Mouse (Mus musculus): Measurements from ENCODE around the gene Nob1. TPM values are rescaled to one million over a fixed set of nuclear protein-coding genes. Genes with fewer than 3 reads are reported as not detected.

The Nob1 gene
- polyA plus RNA-seq, 1 experiment from 2014 or later: 68.0 TPM

DNA sequence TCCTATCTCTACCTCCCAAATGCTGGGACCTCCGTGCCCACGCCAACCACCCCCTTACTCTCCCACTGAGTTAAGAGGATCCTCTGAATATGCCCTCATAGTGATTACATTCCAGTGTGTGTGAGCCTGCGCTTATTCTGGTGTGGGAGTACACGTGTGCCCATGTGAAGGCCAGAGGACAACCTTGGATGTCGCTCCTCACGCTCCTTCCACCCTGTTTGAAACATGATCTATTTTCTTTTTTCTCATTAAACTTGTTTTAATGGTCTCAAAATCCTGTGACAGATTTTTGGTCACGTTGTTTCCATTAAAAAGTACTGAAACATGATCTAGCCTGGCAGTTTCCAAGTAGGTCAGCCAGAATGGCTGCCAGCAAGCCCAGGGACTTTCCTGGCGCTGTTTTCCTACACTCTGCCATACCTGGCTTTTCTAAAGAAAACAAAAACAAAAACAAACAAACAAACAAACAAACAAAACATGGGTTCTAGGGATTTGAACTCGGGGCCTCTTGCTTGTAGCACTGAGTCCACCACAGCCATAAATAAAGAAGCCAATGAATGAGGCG, 28.7 kb downstream of the Nob1 start:
- no peaks in the 10 kb centered on the region for H3K27me3 ChIP-seq (replicated peaks)
- H3K36me3 ChIP-seq (replicated peaks): no peaks in the 10 kb centered on the region
- 93% methylated on average over 10 of the region's 10 CpGs for WGBS
- no peak overlapping the region for H3K27ac ChIP-seq
- H3K9me3 ChIP-seq: no peaks in the 10 kb centered on the region
- H3K4me1 ChIP-seq: no peaks in the 10 kb centered on the region
- no peak overlapping the region for H3K9ac ChIP-seq
- H3K4me2 ChIP-seq: no peak overlapping the region
- H3K4me3 ChIP-seq: no peak overlapping the region
- ATAC-seq (replicated peaks): no peak

DNA sequence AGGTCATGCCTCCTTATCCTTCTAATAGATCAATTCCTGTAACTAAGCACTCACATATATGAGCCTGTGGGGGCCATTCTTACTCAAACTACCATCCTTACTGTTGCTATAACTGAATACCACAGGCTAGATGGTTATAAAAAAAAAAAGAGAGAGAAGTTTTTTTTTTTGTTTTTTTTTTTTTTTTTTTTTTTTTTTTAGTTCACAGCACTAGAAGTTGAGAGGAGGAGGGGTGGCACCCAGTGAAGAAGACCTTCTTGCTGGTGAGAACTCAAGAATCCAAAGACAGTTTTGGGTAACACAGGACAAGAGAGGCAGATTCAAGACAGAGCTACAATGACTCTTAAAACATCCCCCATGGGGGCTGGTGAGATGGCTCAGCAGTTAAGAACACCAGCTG, 29.5 kb downstream of the Nob1 start:
- ATAC-seq (replicated peaks): no peak
- Histone ChIP-seq H3K4me1 (no peaks in the 10 kb centered on the region), H3K4me3 (no peak overlapping the region), H3K4me2 (no peak overlapping the region), H3K9ac (no peak overlapping the region), H3K9me3 (no peaks in the 10 kb centered on the region), H3K27me3 (replicated peaks) (no peaks in the 10 kb centered on the region), H3K27ac (no peak overlapping the region), H3K36me3 (replicated peaks) (no peaks in the 10 kb centered on the region)

- Histone ChIP-seq H3K4me1 (no peaks in the 10 kb centered on the region), H3K4me3 (no peak overlapping the region), H3K27me3 (replicated peaks) (no peaks in the 10 kb centered on the region), H3K27ac (no peak overlapping the region), H3K4me2 (no peak overlapping the region), H3K36me3 (replicated peaks) (no peaks in the 10 kb centered on the region), H3K9ac (no peak overlapping the region), H3K9me3 (no peaks in the 10 kb centered on the region)
- no peak for ATAC-seq (replicated peaks)
- WGBS: 79% methylated on average over 4 of the region's 4 CpGs
Measured at GRCm38 (mm10) chr8:107391136-107391516, 33.7 kb downstream of the Nob1 start.

GRCm38 (mm10) chr8:107390476-107391135, 34.2 kb downstream of the Nob1 start:
- Histone ChIP-seq H3K27ac (no peak overlapping the region), H3K27me3 (replicated peaks) (no peaks in the 10 kb centered on the region), H3K9me3 (no peaks in the 10 kb centered on the region), H3K9ac (no peak overlapping the region), H3K4me3 (no peak overlapping the region), H3K36me3 (replicated peaks) (no peaks in the 10 kb centered on the region), H3K4me2 (no peak overlapping the region), H3K4me1 (no peaks in the 10 kb centered on the region)
- ATAC-seq (replicated peaks): no peak
- WGBS: 91% methylated on average over 16 of the region's 16 CpGs

GRCm38 (mm10) chr8:107389557-107389956, 35.3 kb downstream of the Nob1 start:
- H3K4me1 ChIP-seq: no peaks in the 10 kb centered on the region
- 65% methylated on average over 8 of the region's 8 CpGs for WGBS
- H3K4me3 ChIP-seq: no peak overlapping the region
- H3K4me2 ChIP-seq: no peak overlapping the region
- no peaks in the 10 kb centered on the region for H3K9me3 ChIP-seq
- no peaks in the 10 kb centered on the region for H3K36me3 ChIP-seq (replicated peaks)
- ATAC-seq (replicated peaks): no peak; the same call in 1 of the 2 replicates
- no peak overlapping the region for H3K27ac ChIP-seq
- no peak overlapping the region for H3K9ac ChIP-seq
- H3K27me3 ChIP-seq (replicated peaks): no peaks in the 10 kb centered on the region

DNA sequence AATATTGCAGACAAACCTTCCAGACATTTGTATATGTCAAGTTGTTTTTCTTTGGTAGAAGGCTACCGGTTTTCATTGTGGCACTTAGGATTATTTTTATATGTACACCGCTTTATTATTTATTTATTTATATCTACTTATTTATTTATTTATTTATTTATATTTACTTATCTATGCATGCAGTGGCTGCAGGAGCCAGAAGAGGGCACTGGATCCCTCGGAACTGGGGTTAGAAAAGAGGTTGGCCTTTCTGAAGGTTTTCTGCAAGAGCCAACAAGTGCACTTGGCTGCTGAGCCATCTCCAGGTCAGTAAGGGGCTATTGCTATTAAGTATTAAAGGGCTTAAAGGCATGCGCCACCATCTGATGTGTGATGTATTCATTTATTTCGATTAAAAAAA, 37.0 kb downstream of the Nob1 start:
- no peak overlapping the region for H3K9ac ChIP-seq
- no peaks in the 10 kb centered on the region for H3K4me1 ChIP-seq
- 63% methylated on average over 5 of the region's 5 CpGs for WGBS
- H3K36me3 ChIP-seq (replicated peaks): no peaks in the 10 kb centered on the region
- no peak overlapping the region for H3K27ac ChIP-seq
- no peaks in the 10 kb centered on the region for H3K27me3 ChIP-seq (replicated peaks)
- no peaks in the 10 kb centered on the region for H3K9me3 ChIP-seq
- H3K4me3 ChIP-seq: no peak overlapping the region
- H3K4me2 ChIP-seq: no peak overlapping the region
- ATAC-seq (replicated peaks): no peak

GRCm38 (mm10) chr8:107386642-107387041, 38.2 kb downstream of the Nob1 start:
- no peaks in the 10 kb centered on the region for H3K9me3 ChIP-seq
- ATAC-seq (replicated peaks): no peak
- H3K4me2 ChIP-seq: no peak overlapping the region
- H3K27me3 ChIP-seq (replicated peaks): no peaks in the 10 kb centered on the region
- no peaks in the 10 kb centered on the region for H3K36me3 ChIP-seq (replicated peaks)
- no peak overlapping the region for H3K9ac ChIP-seq
- 32% methylated on average over 3 of the region's 3 CpGs for WGBS
- no peaks in the 10 kb centered on the region for H3K4me1 ChIP-seq
- H3K4me3 ChIP-seq: no peak overlapping the region
- H3K27ac ChIP-seq: no peak overlapping the region

DNA sequence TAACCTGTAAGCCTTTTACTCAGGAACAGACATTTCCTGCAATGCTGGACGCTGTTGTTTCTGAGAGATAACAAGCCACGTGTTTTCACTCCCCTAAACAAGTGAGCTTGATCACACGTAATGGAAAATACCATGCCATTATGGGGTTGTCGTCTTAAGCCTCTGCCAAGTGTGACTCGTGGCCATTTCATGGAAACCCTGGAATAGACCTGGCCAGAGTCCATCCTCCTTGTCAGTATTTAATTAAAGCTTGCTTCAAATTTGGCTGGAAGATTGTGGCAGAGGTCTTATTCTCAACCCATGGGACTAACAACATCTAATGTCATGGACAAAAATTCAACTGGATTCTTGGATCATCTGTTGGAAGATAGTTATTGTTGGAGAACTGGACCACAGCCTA, 38.7 kb downstream of the Nob1 start:
- WGBS: 58% methylated on average over 5 of the region's 5 CpGs
- H3K4me1 ChIP-seq: no peaks in the 10 kb centered on the region
- no peak overlapping the region for H3K27ac ChIP-seq
- no peak overlapping the region for H3K4me3 ChIP-seq
- ATAC-seq (replicated peaks): no peak
- no peaks in the 10 kb centered on the region for H3K27me3 ChIP-seq (replicated peaks)
- no peaks in the 10 kb centered on the region for H3K36me3 ChIP-seq (replicated peaks)
- H3K9ac ChIP-seq: no peak overlapping the region
- no peaks in the 10 kb centered on the region for H3K9me3 ChIP-seq
- H3K4me2 ChIP-seq: no peak overlapping the region

DNA sequence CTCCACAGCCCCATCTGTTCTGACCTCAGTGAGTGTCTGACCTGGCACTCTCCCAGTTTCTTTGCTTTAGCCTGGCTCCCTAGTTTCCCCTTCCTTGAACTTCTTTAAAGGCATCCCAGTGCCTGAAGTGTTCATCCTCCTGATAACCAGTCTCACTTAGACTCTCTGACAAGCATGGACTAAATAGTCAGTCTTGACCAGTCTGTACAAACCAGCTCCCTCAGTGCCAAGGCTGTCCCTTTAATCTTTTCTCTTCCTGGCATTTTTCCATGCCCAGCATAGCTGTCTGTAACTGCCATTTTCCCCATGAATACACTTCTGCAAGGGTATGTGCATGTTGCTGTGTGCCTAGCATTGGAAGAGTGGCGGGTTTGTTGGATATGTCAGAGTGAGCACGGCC, 39.8 kb downstream of the Nob1 start:
- no peak for ATAC-seq (replicated peaks)
- H3K36me3 ChIP-seq (replicated peaks): 0 out of 2 replicates have a peak, but pooled peaks cover 4% of the 10 kb centered on the region
- no peaks in the 10 kb centered on the region for H3K27me3 ChIP-seq (replicated peaks)
- no peak overlapping the region for H3K27ac ChIP-seq
- H3K4me1 ChIP-seq: no peaks in the 10 kb centered on the region
- H3K4me3 ChIP-seq: no peak overlapping the region
- H3K9ac ChIP-seq: no peak overlapping the region
- 94% methylated on average over 2 of the region's 2 CpGs for WGBS
- H3K4me2 ChIP-seq: no peak overlapping the region
- H3K9me3 ChIP-seq: no peaks in the 10 kb centered on the region

GRCm38 (mm10) chr8:107384651-107385050, 40.2 kb downstream of the Nob1 start:
- Histone ChIP-seq H3K27ac (no peak overlapping the region), H3K27me3 (replicated peaks) (no peaks in the 10 kb centered on the region), H3K36me3 (replicated peaks) (0 out of 2 replicates have a peak, but pooled peaks cover 6% of the 10 kb centered on the region), H3K4me1 (no peaks in the 10 kb centered on the region), H3K9me3 (no peaks in the 10 kb centered on the region), H3K4me2 (no peak overlapping the region), H3K4me3 (no peak overlapping the region), H3K9ac (no peak overlapping the region)
- WGBS: 65% methylated on average over 5 of the region's 5 CpGs
- ATAC-seq (replicated peaks): no peak

DNA sequence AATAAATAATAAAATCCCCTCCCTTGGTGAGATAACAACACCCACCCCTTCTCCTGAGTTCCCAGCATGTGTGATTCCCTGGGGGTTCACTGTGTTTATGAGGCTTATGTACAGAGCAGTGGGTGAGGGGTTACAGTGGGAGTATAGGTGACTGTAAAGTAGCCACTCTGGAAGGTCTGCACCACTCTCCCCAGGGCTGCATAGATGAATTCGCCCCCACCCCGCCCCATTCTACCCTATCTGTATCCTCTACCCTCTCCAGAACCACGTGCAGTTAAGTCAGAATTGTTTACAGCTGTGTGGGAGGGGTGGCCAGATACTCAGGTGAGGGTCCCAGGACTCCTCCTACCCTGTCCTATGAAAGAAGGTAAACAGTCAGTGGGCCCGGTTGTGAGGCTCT, 42.0 kb downstream of the Nob1 start:
- ATAC-seq (replicated peaks): no peak
- no peaks in the 10 kb centered on the region for H3K27me3 ChIP-seq (replicated peaks)
- WGBS: 77% methylated on average over 4 of the region's 4 CpGs
- H3K4me3 ChIP-seq: no peak overlapping the region
- no peak overlapping the region for H3K4me2 ChIP-seq
- H3K27ac ChIP-seq: no peak overlapping the region
- no peaks in the 10 kb centered on the region for H3K4me1 ChIP-seq
- peaks cover 11% of the 10 kb centered on the region; the same call in 1 of the 2 replicates for H3K36me3 ChIP-seq (replicated peaks)
- no peaks in the 10 kb centered on the region for H3K9me3 ChIP-seq
- H3K9ac ChIP-seq: no peak overlapping the region

- no peak overlapping the region for H3K4me2 ChIP-seq
- no peak overlapping the region for H3K9ac ChIP-seq
- no peak for ATAC-seq (replicated peaks)
- H3K36me3 ChIP-seq (replicated peaks): peaks cover 11% of the 10 kb centered on the region; the same call in 1 of the 2 replicates
- H3K27me3 ChIP-seq (replicated peaks): no peaks in the 10 kb centered on the region
- no peak overlapping the region for H3K4me3 ChIP-seq
- no peak overlapping the region for H3K27ac ChIP-seq
- H3K4me1 ChIP-seq: no peaks in the 10 kb centered on the region
- no peaks in the 10 kb centered on the region for H3K9me3 ChIP-seq
- WGBS: 95% methylated on average over 4 of the region's 4 CpGs
Measured at GRCm38 (mm10) chr8:107381666-107382065, 43.2 kb downstream of the Nob1 start.

DNA sequence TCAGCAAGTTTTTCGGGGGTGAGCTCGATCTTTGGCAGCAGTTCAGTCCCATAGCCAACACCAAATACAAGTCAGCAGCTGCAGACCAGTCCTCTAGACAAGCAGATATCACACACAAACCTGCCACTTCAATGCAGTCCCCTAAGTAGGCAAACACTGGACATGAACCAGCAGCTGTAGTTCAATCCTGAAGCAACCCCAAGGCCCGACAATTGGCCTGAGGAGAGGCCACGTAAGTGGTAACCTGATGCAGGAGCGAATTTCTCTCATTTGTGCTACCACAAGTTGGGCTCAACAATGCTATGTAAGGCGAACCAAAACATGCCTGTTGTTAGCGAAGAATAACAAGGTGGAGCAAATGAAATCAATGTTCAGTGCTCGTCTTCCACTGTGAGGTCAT, 44.1 kb downstream of the Nob1 start:
- Histone ChIP-seq H3K27ac (no peak overlapping the region), H3K9ac (no peak overlapping the region), H3K9me3 (no peaks in the 10 kb centered on the region), H3K4me2 (no peak overlapping the region), H3K4me3 (no peak overlapping the region), H3K27me3 (replicated peaks) (no peaks in the 10 kb centered on the region), H3K4me1 (no peaks in the 10 kb centered on the region), H3K36me3 (replicated peaks) (peaks cover 11% of the 10 kb centered on the region; the same call in 1 of the 2 replicates)
- no peak for ATAC-seq (replicated peaks)
- WGBS: 94% methylated on average over 8 of the region's 8 CpGs

All from midbrain, embryonic 15.5 days (tissue).